Mouse (Mus musculus): Measurements from ENCODE around the gene Gon4l. TPM values are rescaled to one million over a fixed set of nuclear protein-coding genes. Genes with fewer than 3 reads are reported as not detected.

Gon4l gene
- total and polyA plus RNA-seq, 3 experiments, result 33.8 to 52.2 (median 35.0) TPM

- TF ChIP-seq MAZ (IDR thresholded peaks at IDR 0.05; ENCODE audit: low read depth, low read length), result peak; percentile 15
- no peak for TF ChIP-seq E2F4 (IDR thresholded peaks at IDR 0.05; ENCODE audit: borderline replicate concordance, low read depth, low read length)
- TF ChIP-seq TAL1 (IDR thresholded peaks at IDR 0.05; ENCODE audit: low read length), result no peak
- TF ChIP-seq ZNF384 (IDR thresholded peaks at IDR 0.05; ENCODE audit: low read depth, low read length), result no peak
- TF ChIP-seq RAD21 (IDR thresholded peaks at IDR 0.05; ENCODE audit: low read depth, low read length), result no peak
- peak; percentile 82 for TF ChIP-seq SIN3A (IDR thresholded peaks at IDR 0.05; ENCODE audit: low read length)
- TF ChIP-seq ZKSCAN1 (IDR thresholded peaks at IDR 0.05; ENCODE audit: low read depth, low read length), result no peak
- TF ChIP-seq TBP (IDR thresholded peaks at IDR 0.05; ENCODE audit: low read depth, low read length), result no peak; the same call in 1 of the 2 replicates
- TF ChIP-seq MXI1 (IDR thresholded peaks at IDR 0.05; ENCODE audit: low read depth, low read length), result peak; percentile 22; the same call in 1 of the 2 replicates
- no peak for TF ChIP-seq POLR2AphosphoS2 (IDR thresholded peaks at IDR 0.05; ENCODE audit: low read length)
- no peak for TF ChIP-seq GATA1 (IDR thresholded peaks at IDR 0.05; ENCODE audit: low read depth, low read length)
Measured at GRCm38 (mm10) chr3:88950576-88951326, 115.7 kb downstream of the Gon4l start, which contains the start of the genes Ash1l and Dap3 (continued).

GRCm38 (mm10) chr3:88951327-88951800 lies 116.3 kb downstream of the Gon4l start:
- Histone ChIP-seq H3K27ac (ENCODE audit: control insufficient read depth, low read depth, low read length) (peak overlapping the region; percentile 95), H3K4me1 (ENCODE audit: control insufficient read depth in 1 of 2, insufficient read depth in 2 of 2, low read length in 2 of 2) (peaks cover 18 to 27% of the 10 kb centered on the region in 2 experiments), H3K79me2 (ENCODE audit: control insufficient read depth, insufficient read depth, low read length, poor library complexity) (peaks cover 83% of the 10 kb centered on the region), H3K9ac (ENCODE audit: control insufficient read depth, low read depth, low read length, poor library complexity, severe bottlenecking) (peak overlapping the region; percentile 96), H3K27me3 (ENCODE audit: control insufficient read depth in 1 of 2, insufficient read depth in 2 of 2, low read length in 2 of 2) (no peaks in the 10 kb centered on the region), H3K36me3 (ENCODE audit: control insufficient read depth in 1 of 2, insufficient read depth in 2 of 2, low read length in 2 of 2) (peaks cover 0 to 47% of the 10 kb centered on the region in 2 experiments; a peak in 3 of 4 replicates), H3K9me3 (replicated peaks; ENCODE audit: insufficient read depth, low read length) (no peaks in the 10 kb centered on the region), H3K4me3 (ENCODE audit: control insufficient read depth in 1 of 2, insufficient read depth in 1 of 2, low read depth in 2 of 2, low read length in 2 of 2) (peak overlapping the region; percentile 93 to 97)
- peak; percentile 75 for DNase-seq (ENCODE audit: low read depth, low spot score)
- no peak for TF ChIP-seq TAL1 (IDR thresholded peaks at IDR 0.05; ENCODE audit: low read length)
- no peak for TF ChIP-seq MYB (IDR thresholded peaks at IDR 0.05; ENCODE audit: low read depth, low read length)
- no peak for TF ChIP-seq RAD21 (IDR thresholded peaks at IDR 0.05; ENCODE audit: low read depth, low read length)
- TF ChIP-seq MXI1 (IDR thresholded peaks at IDR 0.05; ENCODE audit: low read depth, low read length), result peak; percentile 90
- TF ChIP-seq KAT2A (conservative IDR thresholded peaks at IDR 0.05; ENCODE audit: low read depth, low read length), result no peak
- TF ChIP-seq HCFC1 (IDR thresholded peaks at IDR 0.05; ENCODE audit: low read depth, low read length), result no peak
- no peak for TF ChIP-seq POLR2A (IDR thresholded peaks at IDR 0.05; ENCODE audit: control insufficient read depth in 1 of 2, insufficient read depth in 1 of 2, low read depth in 1 of 2, low read length in 2 of 2, poor library complexity in 1 of 2)
- TF ChIP-seq SMC3 (IDR thresholded peaks at IDR 0.05; ENCODE audit: low read depth, low read length), result no peak
- TF ChIP-seq CTCF (IDR thresholded peaks at IDR 0.05 in 2 of 3, conservative IDR thresholded peaks at IDR 0.05 in 1 of 3; ENCODE audit: control insufficient read depth in 1 of 3, insufficient read depth in 1 of 3, low read depth in 2 of 3, low read length in 3 of 3, poor library complexity in 1 of 3, severe bottlenecking in 1 of 3), result no peak
- no peak for TF ChIP-seq CHD2 (IDR thresholded peaks at IDR 0.05; ENCODE audit: low read length)
- no peak for TF ChIP-seq JUND (IDR thresholded peaks at IDR 0.05; ENCODE audit: low read depth, low read length)
- peak; percentile 81; the same call in 1 of the 2 replicates for TF ChIP-seq MAX (IDR thresholded peaks at IDR 0.05; ENCODE audit: low read length)
- no peak for TF ChIP-seq USF2 (IDR thresholded peaks at IDR 0.05; ENCODE audit: borderline replicate concordance in 1 of 2, insufficient read depth in 1 of 2, low read depth in 1 of 2, low read length in 2 of 2)
- no peak for TF ChIP-seq GABPA (IDR thresholded peaks at IDR 0.05; ENCODE audit: low read depth, low read length)
- no peak for TF ChIP-seq MAZ (IDR thresholded peaks at IDR 0.05; ENCODE audit: low read depth, low read length)
- TF ChIP-seq UBTF (IDR thresholded peaks at IDR 0.05; ENCODE audit: borderline replicate concordance, insufficient read depth, low read depth, low read length), result no peak
- peak; percentile 89 for TF ChIP-seq MYC (IDR thresholded peaks at IDR 0.05; ENCODE audit: low read depth, low read length)
- TF ChIP-seq TCF12 (IDR thresholded peaks at IDR 0.05; ENCODE audit: low read depth, low read length), result 0 out of 2 replicates have a peak, but pooled peaks have one; percentile 1
- no peak for TF ChIP-seq MEF2A (IDR thresholded peaks at IDR 0.05; ENCODE audit: extremely low read depth, insufficient replicate concordance, low read depth, low read length, poor library complexity, severe bottlenecking)
- no peak for TF ChIP-seq USF1 (IDR thresholded peaks at IDR 0.05; ENCODE audit: low read depth, low read length)
- no peak; the same call in 1 of the 2 replicates for TF ChIP-seq ETS1 (IDR thresholded peaks at IDR 0.05; ENCODE audit: low read depth, low read length)
- no peak for TF ChIP-seq GATA1 (IDR thresholded peaks at IDR 0.05; ENCODE audit: low read depth, low read length)
- no peak for TF ChIP-seq CHD1 (IDR thresholded peaks at IDR 0.05; ENCODE audit: low read depth, low read length)
- TF ChIP-seq SIN3A (IDR thresholded peaks at IDR 0.05; ENCODE audit: low read length), result peak; percentile 77
- TF ChIP-seq POLR2AphosphoS2 (IDR thresholded peaks at IDR 0.05; ENCODE audit: low read length), result no peak

All from MEL (cell line).